In genomic region chr15:99857479-99857878, GRCm38 (mm10) we compare ENCODE assay signal across 23 mouse cellular contexts. TPM values are rescaled to one million over a fixed set of nuclear protein-coding genes. Genes with fewer than 3 reads are reported as not detected.
DNase-seq lines count a peak whose midpoint lies in the region; ATAC-seq and TF ChIP-seq lines count a peak whose summit lies in the region.
"Had no signal": no experiment of that assay in that cellular context is flagged by ENCODE, and none has a peak within 500 bp of the region (broad histone marks: within the 10 kb centered on the region; RNA-seq: fewer than 3 reads in every experiment).

No protein-coding gene starts in this region.

- no peak overlapping the region for H3K9ac ChIP-seq in kidney, embryonic 14.5 days (ENCODE audit: low read depth, low read length)
- no peak overlapping the region for H3K9ac ChIP-seq in kidney, embryonic 15.5 days
- H3K9ac ChIP-seq in ES-E14 (ENCODE audit: insufficient read depth, low read depth, low read length, poor library complexity, severe bottlenecking), result no peak overlapping the region; the same call in 1 of the 2 replicates
- no peak overlapping the region for H3K9ac ChIP-seq in liver, embryonic 13.5 days
- H3K9ac ChIP-seq: embryonic facial prominence, embryonic 12.5 days; forebrain, embryonic 15.5 days; liver, embryonic 15.5 days; neural tube, embryonic 15.5 days had no signal

- in situ Hi-C loops in ES-E14 (cut with MboI; ENCODE audit: low sequenced_read_pairs in 2 of 2, unreplicated experiment in 2 of 2), result no loop called here

- H3K4me1 ChIP-seq in kidney, embryonic 14.5 days (ENCODE audit: control insufficient read depth, insufficient read depth, low read length), result 0 out of 2 replicates have a peak, but pooled peaks cover 5% of the 10 kb centered on the region
- H3K4me1 ChIP-seq in kidney, embryonic 15.5 days, result peaks cover 22% of the 10 kb centered on the region
- no peaks in the 10 kb centered on the region for H3K4me1 ChIP-seq in ES-E14 (ENCODE audit: control insufficient read depth in 2 of 2, insufficient read depth in 2 of 2, low read length in 2 of 2, poor library complexity in 1 of 2)
- H3K4me1 ChIP-seq in brown adipose tissue, adult 24 weeks (ENCODE audit: control insufficient read depth, insufficient read depth, insufficient read length, low read length), result peaks cover 11% of the 10 kb centered on the region
- peaks cover 4% of the 10 kb centered on the region; the same call in 1 of the 2 replicates for H3K4me1 ChIP-seq in liver, embryonic 13.5 days (replicated peaks)
- H3K4me1 ChIP-seq: megakaryocyte, embryonic 14.5 days had no signal

- H3K27me3 ChIP-seq in kidney, embryonic 14.5 days (ENCODE audit: control insufficient read depth, insufficient read depth, low read length), result no peaks in the 10 kb centered on the region
- H3K27me3 ChIP-seq in kidney, embryonic 15.5 days, result no peaks in the 10 kb centered on the region
- H3K27me3 ChIP-seq in liver, embryonic 13.5 days, result no peaks in the 10 kb centered on the region
- H3K27me3 ChIP-seq: embryonic facial prominence, embryonic 12.5 days; forebrain, embryonic 15.5 days; liver, embryonic 15.5 days; neural tube, embryonic 15.5 days had no signal

- H3K4me2 ChIP-seq in kidney, embryonic 14.5 days (replicated peaks; ENCODE audit: low read depth, low read length), result no peak overlapping the region
- H3K4me2 ChIP-seq in kidney, embryonic 15.5 days, result no peak overlapping the region
- H3K4me2 ChIP-seq in liver, embryonic 13.5 days, result no peak overlapping the region
- H3K4me2 ChIP-seq: embryonic facial prominence, embryonic 12.5 days; forebrain, embryonic 15.5 days; liver, embryonic 15.5 days; neural tube, embryonic 15.5 days had no signal

- H3K36me3 ChIP-seq in kidney, embryonic 14.5 days (ENCODE audit: control insufficient read depth, insufficient read depth, low read length), result no peaks in the 10 kb centered on the region
- no peaks in the 10 kb centered on the region for H3K36me3 ChIP-seq in kidney, embryonic 15.5 days
- H3K36me3 ChIP-seq in ES-E14 (ENCODE audit: control insufficient read depth, insufficient read depth, low read length, poor library complexity, severe bottlenecking), result peaks cover 5% of the 10 kb centered on the region; the same call in 1 of the 2 replicates
- no peaks in the 10 kb centered on the region for H3K36me3 ChIP-seq in liver, embryonic 13.5 days
- H3K36me3 ChIP-seq: embryonic facial prominence, embryonic 12.5 days; forebrain, embryonic 15.5 days; liver, embryonic 15.5 days; neural tube, embryonic 15.5 days had no signal

- DNase-seq in ES-E14 (ENCODE audit: low read depth, low spot score), result peak; percentile 59
- no peak for DNase-seq in liver, embryonic 13.5 days
- no peak for DNase-seq in c-Kit-positive CD71-positive TER-119-positive erythroid progenitor cells, embryonic 14.5 days (ENCODE audit: low spot score)
- no peak for DNase-seq in spleen, postnatal 14 days (ENCODE audit: low spot score in 2 of 2)
- DNase-seq in ovary, postnatal 14 days (ENCODE audit: low spot score), result no peak
- DNase-seq: adrenal gland, postnatal 25 days; B cell, adult 2 months; cerebellum, adult 8-10 months; gastrocnemius, postnatal 36 days; lung, postnatal 14 days; midbrain, embryonic 14.5 days; thymus, postnatal 25 days had no signal

- H3K27ac ChIP-seq in kidney, embryonic 14.5 days (ENCODE audit: low read depth, low read length), result no peak overlapping the region
- H3K27ac ChIP-seq in kidney, embryonic 15.5 days, result no peak overlapping the region
- no peak overlapping the region for H3K27ac ChIP-seq in ES-E14 (ENCODE audit: insufficient read depth, low read depth, low read length, poor library complexity, severe bottlenecking)
- H3K27ac ChIP-seq in brown adipose tissue, adult 24 weeks (replicated peaks; ENCODE audit: low read depth, low read length), result peak overlapping the region; percentile 32
- no peak overlapping the region for H3K27ac ChIP-seq in liver, embryonic 13.5 days
- H3K27ac ChIP-seq: embryonic facial prominence, embryonic 12.5 days; forebrain, embryonic 15.5 days; kidney, postnatal 0 days; liver, embryonic 15.5 days; neural tube, embryonic 15.5 days had no signal

- no peaks in the 10 kb centered on the region for H3K9me3 ChIP-seq in kidney, embryonic 14.5 days (ENCODE audit: control insufficient read depth, low read length)
- H3K9me3 ChIP-seq in kidney, embryonic 15.5 days (replicated peaks), result no peaks in the 10 kb centered on the region
- H3K9me3 ChIP-seq in ES-E14 (ENCODE audit: control insufficient read depth, insufficient read depth, low read depth, low read length), result no peaks in the 10 kb centered on the region
- H3K9me3 ChIP-seq in liver, embryonic 13.5 days (replicated peaks), result no peaks in the 10 kb centered on the region
- H3K9me3 ChIP-seq: embryonic facial prominence, embryonic 12.5 days; forebrain, embryonic 15.5 days; liver, embryonic 15.5 days; megakaryocyte, embryonic 14.5 days; neural tube, embryonic 15.5 days had no signal

- 0 out of 2 replicates have a peak, but pooled peaks have one; percentile 52 for ATAC-seq in kidney, embryonic 14.5 days (ENCODE audit: low FRiP score, low TSS enrichment)
- ATAC-seq in kidney, embryonic 15.5 days (replicated peaks; ENCODE audit: low FRiP score), result no peak
- ATAC-seq in liver, embryonic 13.5 days (ENCODE audit: low read depth), result peak; percentile 29; the same call in 1 of the 2 replicates
- ATAC-seq: forebrain, embryonic 15.5 days; hindbrain, embryonic 16.5 days had no signal

- no peak overlapping the region for H3K4me3 ChIP-seq in kidney, embryonic 14.5 days (ENCODE audit: low read length)
- H3K4me3 ChIP-seq in kidney, embryonic 15.5 days (replicated peaks), result no peak overlapping the region
- no peak overlapping the region for H3K4me3 ChIP-seq in ES-E14 (ENCODE audit: insufficient read depth in 1 of 2, low read depth in 1 of 2, low read length in 2 of 2, poor library complexity in 1 of 2, severe bottlenecking in 1 of 2)
- H3K4me3 ChIP-seq in brown adipose tissue, adult 24 weeks (ENCODE audit: insufficient read depth, low read depth, low read length), result no peak overlapping the region
- H3K4me3 ChIP-seq in liver, embryonic 13.5 days (replicated peaks), result no peak overlapping the region
- H3K4me3 ChIP-seq: embryonic facial prominence, embryonic 12.5 days; forebrain, embryonic 15.5 days; liver, embryonic 15.5 days; megakaryocyte, embryonic 14.5 days; myocyte; neural tube, embryonic 15.5 days had no signal

- 58% methylated on average over 8 of the region's 8 CpGs for WGBS in kidney, embryonic 14.5 days
- WGBS in kidney, embryonic 15.5 days, result 43% methylated on average over 8 of the region's 8 CpGs
- WGBS in liver, embryonic 13.5 days (ENCODE audit: insufficient replicate concordance), result 43% methylated on average over 8 of the region's 8 CpGs

TF ChIP-seq in ES-E14, 5 proteins besides CTCF, POLR2A, EP300 and RAD21:
- TF ChIP-seq MAFK (IDR thresholded peaks at IDR 0.05; ENCODE audit: insufficient read depth, low read depth, low read length), result no peak
- no peak for TF ChIP-seq ZNF384 (IDR thresholded peaks at IDR 0.05; ENCODE audit: low read depth, low read length)
- no peak for TF ChIP-seq HCFC1 (IDR thresholded peaks at IDR 0.05; ENCODE audit: borderline replicate concordance, insufficient read depth, low read length)

RNA-seq across cellular contexts. Expression of gene Lima1, which starts 17.8 kb away (rescaled TPM):
- polyA plus RNA-seq in kidney, embryonic 14.5 days (2014; fragmentation: Nextera tagmentation; extraction: Ambion mirVana), result 23.4 and 43.5 TPM in 2 replicates
- 51.5 and 55.2 TPM in 2 replicates for polyA plus RNA-seq in kidney, embryonic 15.5 days (2015; fragmentation: Nextera tagmentation; extraction: Ambion mirVana)
- 69.9 and 92.7 TPM in 2 replicates for total RNA-seq in ES-E14 (2012; rRNA removed)
- 9.0 and 18.3 TPM in 2 replicates for polyA plus RNA-seq in brown adipose tissue, adult 24 weeks (2012; ENCODE audit: insufficient read depth, insufficient read length, missing spikeins)
- 7.8 and 12.0 TPM in 2 replicates for polyA plus RNA-seq in liver, embryonic 13.5 days (2015; fragmentation: Nextera tagmentation; extraction: Ambion mirVana)
